Mouse (Mus musculus) liver, postnatal 0 days (tissue): ENCODE results near the gene Tmem182.

ENCODE experiments used
- CTCF ChIP-seq: sonication (generic); IDR thresholded peaks from 2 replicates; pipeline ENCODE4 v1.5.1; 2016; ENCODE audit warnings: antibody characterized with exemption, low read depth
- EP300 ChIP-seq: IDR thresholded peaks from 2 replicates; pipeline ENCODE4 v1.6.1; 2016; ENCODE audit warnings: antibody characterized with exemption, low read depth, mild to moderate bottlenecking

GRCm38 (mm10) chr1:40800908-40801307 lies 4.5 kb upstream of the Tmem182 start:
- TF ChIP-seq CTCF (no peak), EP300 (no peak)
